Mouse (Mus musculus) stomach, postnatal 0 days (tissue): Measurements from ENCODE around the gene Mup6. TPM values are rescaled to one million over a fixed set of nuclear protein-coding genes. Genes with fewer than 3 reads are reported as not detected.
"Not testable (repeated sequence)": the region's sequence is repeated elsewhere in the genome, so short reads cannot be mapped to it uniquely, and the experiment has no call there.

Source experiments
- ATAC-seq: fragments of 200-750 bp; cut with Nextera tagmentation; 2 replicates; pipeline ENCODE4 v1.8.0; 2017; ENCODE audit not compliant: low FRiP score, low TSS enrichment
- DNase-seq: peaks from one replicate; pipeline ENCODE4 v3.0.0-alpha.2; 2016; ENCODE audit warnings: low spot score
- H3K27ac ChIP-seq: fragments of 300-500 bp; sonication (generic); replicated peaks from 2 replicates; pipeline ENCODE4 v1.5.1; 2014; ENCODE audit warnings: mild to moderate bottlenecking, control low read depth
- H3K27me3 ChIP-seq: fragments of 300-500 bp; sonication (generic); 2 replicates; pipeline ENCODE4 v1.6.1; 2014; ENCODE audit warnings: low read length; ENCODE audit not compliant: control insufficient read depth, insufficient read depth
- H3K36me3 ChIP-seq: fragments of 300-500 bp; sonication (generic); 2 replicates; pipeline ENCODE4 v1.6.1; 2014; ENCODE audit warnings: low read length, mixed read lengths; ENCODE audit not compliant: control insufficient read depth, insufficient read depth
- H3K4me1 ChIP-seq: fragments of 300-500 bp; sonication (generic); replicated peaks from 2 replicates; pipeline ENCODE4 v1.6.1; 2014; ENCODE audit warnings: antibody characterized with exemption; ENCODE audit not compliant: control insufficient read depth, insufficient read depth
- H3K4me2 ChIP-seq: fragments of 300-500 bp; sonication (generic); replicated peaks from 2 replicates; pipeline ENCODE4 v1.6.1; 2014; ENCODE audit warnings: low read depth, mild to moderate bottlenecking, control low read depth, moderate library complexity
- H3K4me3 ChIP-seq: fragments of 300-500 bp; sonication (generic); 2 replicates; pipeline ENCODE4 v1.5.1; 2014; ENCODE audit warnings: low read depth, low read length, control low read depth
- H3K9ac ChIP-seq: fragments of 300-500 bp; sonication (generic); 2 replicates; pipeline ENCODE4 v1.6.1; 2014; ENCODE audit warnings: mild to moderate bottlenecking, low read length, control low read depth, mixed read lengths
- H3K9me3 ChIP-seq: fragments of 300-500 bp; sonication (generic); 2 replicates; pipeline ENCODE4 v1.6.1; 2016; ENCODE audit warnings: low read length; ENCODE audit not compliant: control insufficient read depth
- CTCF ChIP-seq: IDR thresholded peaks from 2 replicates; pipeline ENCODE4 v1.5.1; 2016; ENCODE audit warnings: antibody characterized with exemption, low read depth, mild to moderate bottlenecking, moderate library complexity
- EP300 ChIP-seq: optimal IDR thresholded peaks from 2 replicates; pipeline ENCODE3; 2016; ENCODE audit warnings: antibody characterized with exemption
- WGBS: fragments of 180-500 bp; shearing (Covaris S2); extraction: QIAGEN DNeasy Blood & Tissue Kit; methylation state at CpG from one replicate; pipeline ENCODE4 v1.1.7; 2014; 5-methylcytosine and 5-hydroxymethylcytosine counted together
- polyA plus RNA-seq: library from polyadenylated mRNA; unstranded; fragments of >200 nt; fragmentation: Nextera tagmentation; extraction: Ambion mirVana; gene quantifications from 2 replicates; pipeline ENCODE4 v1.2.1, GENCODE M21; 2015

Gene Mup6
- polyA plus RNA-seq, 1 experiment from 2014 or later, result not detected

GRCm38 (mm10) chr4:59932505-59933281 is 31.4 kb upstream of the Mup6 start:
- H3K4me2 ChIP-seq, result no peak overlapping the region
- H3K36me3 ChIP-seq, result no peaks in the 10 kb centered on the region
- no peak overlapping the region for H3K9ac ChIP-seq
- TF ChIP-seq CTCF (no peak; the same call in none of the 2 replicates), EP300 (no peak)
- H3K27me3 ChIP-seq, result no peaks in the 10 kb centered on the region
- 48% methylated on average over 6 of the region's 6 CpGs for WGBS
- H3K4me3 ChIP-seq, result no peak overlapping the region
- H3K9me3 ChIP-seq, result no peaks in the 10 kb centered on the region
- no peak overlapping the region for H3K27ac ChIP-seq
- ATAC-seq (peak; percentile 85), DNase-seq (peak; percentile 27)
- H3K4me1 ChIP-seq, result no peaks in the 10 kb centered on the region

GRCm38 (mm10) chr4:59937543-59937942 is 26.6 kb upstream of the Mup6 start:
- ATAC-seq, result no peak

DNA sequence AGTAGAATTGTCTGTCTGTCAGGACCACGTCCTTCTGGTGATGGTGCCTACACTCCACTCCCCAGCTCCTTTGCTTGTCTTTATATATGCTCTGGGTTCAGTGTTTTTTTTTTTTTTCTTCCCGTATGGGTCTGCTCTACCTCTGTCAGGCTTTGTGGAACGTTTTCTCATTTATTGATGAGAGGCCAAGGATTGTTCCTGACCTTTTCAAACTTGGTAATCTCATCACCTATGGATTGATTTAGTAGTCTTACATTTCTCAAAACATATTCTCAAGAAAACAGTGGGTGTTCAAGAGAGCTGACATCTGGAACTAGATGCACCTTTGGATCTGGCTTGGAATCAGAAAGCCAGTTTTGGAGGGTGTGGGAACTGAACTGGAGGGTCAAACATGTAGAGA is 3.5 kb upstream of the Mup6 start, which contains the start of gene Mup4:
Gene Mup4, minus strand, starts transcription at position 101 of the 400 bp plus-strand sequence.
- no peak within 1 kb of the TSS for H3K9ac ChIP-seq
- no peak within 1 kb of the TSS for H3K4me2 ChIP-seq
- H3K4me3 ChIP-seq, result no peak within 1 kb of the TSS
- ATAC-seq, result no peak
- no peak for TF ChIP-seq EP300
- TF ChIP-seq CTCF, result no peak
- no peaks in the 10 kb centered on the region for H3K9me3 ChIP-seq
- no peak within 1 kb of the TSS for H3K27ac ChIP-seq
- no peaks in the 10 kb centered on the region for H3K4me1 ChIP-seq
- no peaks in the 10 kb centered on the region for H3K27me3 ChIP-seq
- WGBS, result 78% methylated on average over 3 of the region's 3 CpGs
- no peak for DNase-seq
- no peaks in the 10 kb centered on the region for H3K36me3 ChIP-seq

More at GRCm38 (mm10) chr4:59937543-59937942, 26.6 kb upstream of the Mup6 start:
- H3K4me2 ChIP-seq, result no peak overlapping the region
- no peak for DNase-seq
- no peaks in the 10 kb centered on the region for H3K4me1 ChIP-seq
- no peaks in the 10 kb centered on the region for H3K27me3 ChIP-seq
- H3K9me3 ChIP-seq, result no peaks in the 10 kb centered on the region
- H3K9ac ChIP-seq, result no peak overlapping the region
- H3K4me3 ChIP-seq, result no peak overlapping the region
- H3K27ac ChIP-seq, result no peak overlapping the region
- 55% methylated on average over 2 of the region's 2 CpGs for WGBS
- no peaks in the 10 kb centered on the region for H3K36me3 ChIP-seq
- TF ChIP-seq EP300 (no peak), CTCF (no peak)

- not testable (repeated sequence) for H3K36me3 ChIP-seq, H3K9ac ChIP-seq, H3K4me3 ChIP-seq, H3K27ac ChIP-seq, ATAC-seq, H3K4me1 ChIP-seq, H3K4me2 ChIP-seq, H3K9me3 ChIP-seq, H3K27me3 ChIP-seq, DNase-seq
Measured at GRCm38 (mm10) chr4:59997894-59998293, 33.8 kb downstream of the Mup6 start.

GRCm38 (mm10) chr4:60020141-60020540 is 56.0 kb downstream of the Mup6 start:
- ATAC-seq, H3K27me3 ChIP-seq, H3K4me2 ChIP-seq, H3K9ac ChIP-seq, H3K4me3 ChIP-seq, H3K9me3 ChIP-seq, H3K36me3 ChIP-seq, H3K4me1 ChIP-seq, H3K27ac ChIP-seq, DNase-seq: not testable (repeated sequence)
- WGBS, result 83% methylated on average over 7 of the region's 7 CpGs

GRCm38 (mm10) chr4:60029334-60030111 is 65.4 kb downstream of the Mup6 start:
- H3K4me1 ChIP-seq, H3K27ac ChIP-seq, H3K9me3 ChIP-seq, H3K36me3 ChIP-seq, ATAC-seq, DNase-seq, H3K27me3 ChIP-seq, H3K4me3 ChIP-seq, H3K9ac ChIP-seq, H3K4me2 ChIP-seq: not testable (repeated sequence)
- WGBS, result 72% methylated on average over 13 of the region's 13 CpGs

Other genes starting within 250 kb of the Mup6 start
- 22.2 and 23.5 TPM in 2 replicates for gene Inip, start 162.7 kb upstream of the Mup6 start, polyA plus RNA-seq
- gene Snx30, start 158.5 kb upstream of the Mup6 start, polyA plus RNA-seq, result 3.0 and 3.5 TPM in 2 replicates
- gene Slc46a2, start 49.2 kb upstream of the Mup6 start, polyA plus RNA-seq, result 9.5 and 10.5 TPM in 2 replicates
- not detected in 2 replicates for gene Mup4, start 3.6 kb upstream of the Mup6 start, polyA plus RNA-seq
- not detected in 2 replicates for gene Mup7, start 106.2 kb downstream of the Mup6 start, polyA plus RNA-seq
- gene Mup2, start 190.0 kb downstream of the Mup6 start, polyA plus RNA-seq, result not detected in 2 replicates